Mouse (Mus musculus): ENCODE measurements around the gene Aldh3a2. TPM values are rescaled to one million over a fixed set of nuclear protein-coding genes. Genes with fewer than 3 reads are reported as not detected.

Gene Aldh3a2
- total and polyA plus RNA-seq, 3 experiments, result 11.0 to 15.0 TPM; not detected in 1

DNA sequence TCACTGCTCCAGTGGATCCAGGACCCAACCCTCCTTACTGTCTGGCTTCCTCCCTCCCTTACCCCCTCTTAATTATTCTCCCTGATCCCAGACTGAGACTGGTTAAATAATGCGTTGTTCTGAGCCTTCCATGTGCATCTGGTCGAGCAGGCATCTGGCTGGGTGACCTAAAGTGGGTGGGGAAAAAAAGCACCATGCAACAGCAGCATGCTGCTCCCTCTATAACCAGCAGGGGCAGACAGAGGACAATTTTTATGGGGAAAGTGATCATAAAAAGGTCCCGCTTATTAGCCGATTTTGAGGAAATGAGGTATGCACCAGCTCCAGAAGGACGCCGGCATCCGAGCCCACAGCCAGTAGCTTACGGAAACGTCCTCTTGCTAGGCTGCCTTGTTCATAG, 35.9 kb downstream of the Aldh3a2 start (continued):
- TF ChIP-seq CTCF (IDR thresholded peaks at IDR 0.05 in 2 of 3, conservative IDR thresholded peaks at IDR 0.05 in 1 of 3; ENCODE audit: control insufficient read depth in 1 of 3, insufficient read depth in 1 of 3, low read depth in 2 of 3, low read length in 3 of 3, poor library complexity in 1 of 3, severe bottlenecking in 1 of 3) (peak; percentile 69 to 99 (median 88)), SIN3A (IDR thresholded peaks at IDR 0.05; ENCODE audit: low read length) (peak; percentile 75)

DNA sequence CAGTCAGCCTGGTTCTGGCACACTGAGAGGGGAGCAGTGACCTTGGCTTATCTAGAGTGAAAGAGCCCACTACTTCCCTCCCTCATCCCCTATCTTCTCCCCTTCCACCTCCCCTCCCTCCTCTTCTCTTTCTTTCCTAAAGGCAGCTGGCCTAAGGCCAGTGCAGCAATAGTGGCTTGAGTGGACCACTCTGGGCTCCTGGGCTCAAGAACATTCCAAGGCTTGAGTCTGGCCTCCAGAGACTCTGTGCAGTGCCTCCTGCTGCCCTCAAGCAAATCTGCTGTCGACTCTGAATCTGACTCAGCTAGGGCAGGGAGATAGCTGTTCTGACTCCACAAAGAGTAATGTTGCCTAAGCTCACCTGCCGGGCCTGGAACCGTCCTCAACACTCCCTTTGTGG, 38.9 kb downstream of the Aldh3a2 start:
- Histone ChIP-seq H3K27me3 (ENCODE audit: control insufficient read depth in 1 of 2, insufficient read depth in 2 of 2, low read length in 2 of 2) (peaks cover 0 to 3% of the 10 kb centered on the region in 2 experiments), H3K9me3 (replicated peaks; ENCODE audit: insufficient read depth, low read length) (no peaks in the 10 kb centered on the region), H3K9ac (ENCODE audit: control insufficient read depth, low read depth, low read length, poor library complexity, severe bottlenecking) (no peak overlapping the region), H3K27ac (ENCODE audit: control insufficient read depth, low read depth, low read length) (no peak overlapping the region), H3K36me3 (ENCODE audit: control insufficient read depth in 1 of 2, insufficient read depth in 2 of 2, low read length in 2 of 2) (peaks cover 0 to 6% of the 10 kb centered on the region in 2 experiments; a peak in 1 of 4 replicates), H3K4me1 (ENCODE audit: control insufficient read depth in 1 of 2, insufficient read depth in 2 of 2, low read length in 2 of 2) (peaks cover 4 to 8% of the 10 kb centered on the region in 2 experiments), H3K79me2 (ENCODE audit: control insufficient read depth, insufficient read depth, low read length, poor library complexity) (no peaks in the 10 kb centered on the region), H3K4me3 (ENCODE audit: control insufficient read depth in 1 of 2, insufficient read depth in 1 of 2, low read depth in 2 of 2, low read length in 2 of 2) (no peak overlapping the region)
- TF ChIP-seq MXI1 (IDR thresholded peaks at IDR 0.05; ENCODE audit: low read depth, low read length) (no peak), HCFC1 (IDR thresholded peaks at IDR 0.05; ENCODE audit: low read depth, low read length) (no peak), E2F4 (IDR thresholded peaks at IDR 0.05; ENCODE audit: borderline replicate concordance, low read depth, low read length) (no peak), RCOR1 (IDR thresholded peaks at IDR 0.05; ENCODE audit: low read depth, low read length) (no peak), ETS1 (IDR thresholded peaks at IDR 0.05; ENCODE audit: low read depth, low read length) (no peak), MAZ (IDR thresholded peaks at IDR 0.05; ENCODE audit: low read depth, low read length) (no peak), GATA1 (IDR thresholded peaks at IDR 0.05; ENCODE audit: low read depth, low read length) (0 out of 2 replicates have a peak, but pooled peaks have one; percentile 8)
- no peak for DNase-seq (ENCODE audit: low read depth, low spot score)

DNA sequence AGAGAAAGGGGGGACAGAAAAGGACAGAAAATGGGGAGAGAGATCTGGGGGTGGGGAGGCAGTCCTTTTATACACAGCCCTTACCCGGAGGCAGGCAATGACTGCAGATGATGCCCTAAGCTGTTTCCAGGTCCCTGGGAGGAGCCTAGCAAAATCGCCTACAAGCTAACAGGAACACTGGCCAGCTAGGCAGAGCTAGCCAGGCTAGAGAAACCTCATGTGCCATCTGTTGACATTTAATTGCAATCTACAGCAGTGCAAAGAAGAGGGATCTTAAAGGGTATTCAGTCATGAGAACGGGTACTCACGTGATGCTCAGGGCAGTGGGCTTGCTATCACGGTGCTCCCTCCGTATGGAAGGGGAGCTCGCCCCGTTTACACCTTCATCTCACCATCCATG, 39.4 kb downstream of the Aldh3a2 start:
- Histone ChIP-seq H3K9ac (ENCODE audit: control insufficient read depth, low read depth, low read length, poor library complexity, severe bottlenecking) (no peak overlapping the region), H3K79me2 (ENCODE audit: control insufficient read depth, insufficient read depth, low read length, poor library complexity) (no peaks in the 10 kb centered on the region), H3K27ac (ENCODE audit: control insufficient read depth, low read depth, low read length) (no peak overlapping the region), H3K36me3 (ENCODE audit: control insufficient read depth in 1 of 2, insufficient read depth in 2 of 2, low read length in 2 of 2) (peaks cover 0 to 11% of the 10 kb centered on the region in 2 experiments; a peak in 2 of 4 replicates), H3K27me3 (ENCODE audit: control insufficient read depth in 1 of 2, insufficient read depth in 2 of 2, low read length in 2 of 2) (peaks cover 0 to 3% of the 10 kb centered on the region in 2 experiments), H3K9me3 (replicated peaks; ENCODE audit: insufficient read depth, low read length) (no peaks in the 10 kb centered on the region), H3K4me3 (ENCODE audit: control insufficient read depth in 1 of 2, insufficient read depth in 1 of 2, low read depth in 2 of 2, low read length in 2 of 2) (no peak overlapping the region), H3K4me1 (ENCODE audit: control insufficient read depth in 1 of 2, insufficient read depth in 2 of 2, low read length in 2 of 2) (peaks cover 10 to 11% of the 10 kb centered on the region in 2 experiments)
- DNase-seq (ENCODE audit: low read depth, low spot score), result no peak
- TF ChIP-seq ZNF384 (IDR thresholded peaks at IDR 0.05; ENCODE audit: low read depth, low read length) (no peak), TCF12 (IDR thresholded peaks at IDR 0.05; ENCODE audit: low read depth, low read length) (no peak), TBP (IDR thresholded peaks at IDR 0.05; ENCODE audit: low read depth, low read length) (no peak), JUND (IDR thresholded peaks at IDR 0.05; ENCODE audit: low read depth, low read length) (no peak), SIN3A (IDR thresholded peaks at IDR 0.05; ENCODE audit: low read length) (no peak), CHD1 (IDR thresholded peaks at IDR 0.05; ENCODE audit: low read depth, low read length) (no peak), SMC3 (IDR thresholded peaks at IDR 0.05; ENCODE audit: low read depth, low read length) (no peak), GABPA (IDR thresholded peaks at IDR 0.05; ENCODE audit: low read depth, low read length) (no peak), POLR2A (IDR thresholded peaks at IDR 0.05; ENCODE audit: control insufficient read depth in 1 of 2, insufficient read depth in 1 of 2, low read depth in 1 of 2, low read length in 2 of 2, poor library complexity in 1 of 2) (no peak), NELFE (IDR thresholded peaks at IDR 0.05; ENCODE audit: low read depth, low read length) (no peak), MXI1 (IDR thresholded peaks at IDR 0.05; ENCODE audit: low read depth, low read length) (no peak)

Measured in MEL (cell line).